Mouse (Mus musculus): ENCODE results near the gene Slc35b4. TPM values are rescaled to one million over a fixed set of nuclear protein-coding genes. Genes with fewer than 3 reads are reported as not detected.

Gene Slc35b4
- 39.9 and 40.8 TPM in 2 replicates for polyA plus RNA-seq (2012; rRNA removed)

GRCm38 (mm10) chr6:34176864-34177247, at the start of gene Slc35b4:
Gene Slc35b4, minus strand, starts transcription at chr6:34177111.
- peak; percentile 100 for DNase-seq (ENCODE audit: low read depth)
- no peak for TF ChIP-seq CTCF (IDR thresholded peaks at IDR 0.05; ENCODE audit: borderline replicate concordance, extremely low read depth, insufficient read depth, insufficient read length)
- TF ChIP-seq POLR2A (IDR thresholded peaks at IDR 0.05; ENCODE audit: borderline replicate concordance, extremely low read depth, insufficient read depth, insufficient read length, poor library complexity, severe bottlenecking), result peak; percentile 59; the same call in 1 of the 2 replicates

GRCm38 (mm10) chr6:34225004-34225599, 48.2 kb upstream of the Slc35b4 start:
- no peak for DNase-seq (ENCODE audit: low read depth)
- no peak for TF ChIP-seq POLR2A (IDR thresholded peaks at IDR 0.05; ENCODE audit: borderline replicate concordance, extremely low read depth, insufficient read depth, insufficient read length, poor library complexity, severe bottlenecking)
- peak; percentile 36; the same call in 1 of the 2 replicates for TF ChIP-seq CTCF (IDR thresholded peaks at IDR 0.05; ENCODE audit: borderline replicate concordance, extremely low read depth, insufficient read depth, insufficient read length)

- TF ChIP-seq POLR2A (IDR thresholded peaks at IDR 0.05; ENCODE audit: borderline replicate concordance, extremely low read depth, insufficient read depth, insufficient read length, poor library complexity, severe bottlenecking) (no peak), CTCF (IDR thresholded peaks at IDR 0.05; ENCODE audit: borderline replicate concordance, extremely low read depth, insufficient read depth, insufficient read length) (no peak)
- DNase-seq (ENCODE audit: low read depth), result no peak
These were observed 39.8 kb upstream of the Slc35b4 start for GRCm38 (mm10) chr6:34216450-34217319.

- DNase-seq (ENCODE audit: low read depth), result no peak
- no peak for TF ChIP-seq CTCF (IDR thresholded peaks at IDR 0.05; ENCODE audit: borderline replicate concordance, extremely low read depth, insufficient read depth, insufficient read length)
- no peak for TF ChIP-seq POLR2A (IDR thresholded peaks at IDR 0.05; ENCODE audit: borderline replicate concordance, extremely low read depth, insufficient read depth, insufficient read length, poor library complexity, severe bottlenecking)
These were observed 28.8 kb upstream of the Slc35b4 start for GRCm38 (mm10) chr6:34205754-34206153.

GRCm38 (mm10) chr6:34204971-34205572, 28.2 kb upstream of the Slc35b4 start:
- peak; percentile 19 for DNase-seq (ENCODE audit: low read depth)
- TF ChIP-seq CTCF (IDR thresholded peaks at IDR 0.05; ENCODE audit: borderline replicate concordance, extremely low read depth, insufficient read depth, insufficient read length), result peak; percentile 36; the same call in 1 of the 2 replicates
- TF ChIP-seq POLR2A (IDR thresholded peaks at IDR 0.05; ENCODE audit: borderline replicate concordance, extremely low read depth, insufficient read depth, insufficient read length, poor library complexity, severe bottlenecking), result no peak

- TF ChIP-seq POLR2A (IDR thresholded peaks at IDR 0.05; ENCODE audit: borderline replicate concordance, extremely low read depth, insufficient read depth, insufficient read length, poor library complexity, severe bottlenecking) (no peak), CTCF (IDR thresholded peaks at IDR 0.05; ENCODE audit: borderline replicate concordance, extremely low read depth, insufficient read depth, insufficient read length) (no peak)
- peak; percentile 24 for DNase-seq (ENCODE audit: low read depth)
These were observed 26.6 kb upstream of the Slc35b4 start for GRCm38 (mm10) chr6:34203503-34203902.

GRCm38 (mm10) chr6:34194981-34195380, 18.1 kb upstream of the Slc35b4 start:
- TF ChIP-seq CTCF (IDR thresholded peaks at IDR 0.05; ENCODE audit: borderline replicate concordance, extremely low read depth, insufficient read depth, insufficient read length) (peak; percentile 18; the same call in 1 of the 2 replicates), POLR2A (IDR thresholded peaks at IDR 0.05; ENCODE audit: borderline replicate concordance, extremely low read depth, insufficient read depth, insufficient read length, poor library complexity, severe bottlenecking) (no peak)
- DNase-seq (ENCODE audit: low read depth), result no peak

- TF ChIP-seq CTCF (IDR thresholded peaks at IDR 0.05; ENCODE audit: borderline replicate concordance, extremely low read depth, insufficient read depth, insufficient read length) (peak; percentile 93), POLR2A (IDR thresholded peaks at IDR 0.05; ENCODE audit: borderline replicate concordance, extremely low read depth, insufficient read depth, insufficient read length, poor library complexity, severe bottlenecking) (no peak)
- peak; percentile 92 for DNase-seq (ENCODE audit: low read depth)
These were observed 17.0 kb upstream of the Slc35b4 start for GRCm38 (mm10) chr6:34193708-34194475.

GRCm38 (mm10) chr6:34191401-34191800, 14.5 kb upstream of the Slc35b4 start:
- TF ChIP-seq POLR2A (IDR thresholded peaks at IDR 0.05; ENCODE audit: borderline replicate concordance, extremely low read depth, insufficient read depth, insufficient read length, poor library complexity, severe bottlenecking), result no peak
- TF ChIP-seq CTCF (IDR thresholded peaks at IDR 0.05; ENCODE audit: borderline replicate concordance, extremely low read depth, insufficient read depth, insufficient read length), result no peak
- no peak for DNase-seq (ENCODE audit: low read depth)

GRCm38 (mm10) chr6:34189494-34189893, 12.6 kb upstream of the Slc35b4 start:
- no peak for TF ChIP-seq POLR2A (IDR thresholded peaks at IDR 0.05; ENCODE audit: borderline replicate concordance, extremely low read depth, insufficient read depth, insufficient read length, poor library complexity, severe bottlenecking)
- TF ChIP-seq CTCF (IDR thresholded peaks at IDR 0.05; ENCODE audit: borderline replicate concordance, extremely low read depth, insufficient read depth, insufficient read length), result no peak
- DNase-seq (ENCODE audit: low read depth), result no peak

Measured in brain, embryonic 14.5 days (tissue).